Mouse (Mus musculus): ENCODE results near the gene Olfr1047.
"Not testable (repeated sequence)": the region's sequence is repeated elsewhere in the genome, so short reads cannot be mapped to it uniquely, and the experiment has no call there.

The Olfr1047 gene

GRCm38 (mm10) chr2:86231301-86231700 lies at the start of gene Olfr1047:
Gene Olfr1047 (minus strand): TSS chr2:86231401.
- no peak for DNase-seq

- DNase-seq, result not testable (repeated sequence)
Measured at GRCm38 (mm10) chr2:86278988-86279387, 47.8 kb upstream of the Olfr1047 start, which contains the start of gene Olfr1051. Gene Olfr1051 (minus strand): TSS chr2:86279088.

GRCm38 (mm10) chr2:86258228-86258627 lies 27.0 kb upstream of the Olfr1047 start, which contains the start of gene Olfr1049:
Gene Olfr1049 (minus strand): TSS chr2:86258328.
- DNase-seq, result not testable (repeated sequence)

GRCm38 (mm10) chr2:86240189-86240588 lies 9.0 kb upstream of the Olfr1047 start, which contains the start of gene Olfr1048:
Gene Olfr1048 (minus strand): TSS chr2:86240289.
- DNase-seq, result no peak

- no peak for DNase-seq
Measured at GRCm38 (mm10) chr2:86219214-86219613, 12.0 kb downstream of the Olfr1047 start, which contains the start of gene Olfr1046. Gene Olfr1046 (minus strand): TSS chr2:86219314.

- DNase-seq, result no peak
Measured at GRCm38 (mm10) chr2:86202909-86203308, 28.3 kb downstream of the Olfr1047 start, which contains the start of gene Olfr1045. Gene Olfr1045 (minus strand): TSS chr2:86203009.

GRCm38 (mm10) chr2:86195863-86196262 lies 35.3 kb downstream of the Olfr1047 start:
- DNase-seq, result no peak

GRCm38 (mm10) chr2:86185583-86185982 lies 45.6 kb downstream of the Olfr1047 start, which contains the start of gene Olfr52:
Gene Olfr52 (minus strand): TSS chr2:86185683.
- no peak for DNase-seq

GRCm38 (mm10) chr2:86179950-86180349 lies 51.3 kb downstream of the Olfr1047 start:
- no peak for DNase-seq

GRCm38 (mm10) chr2:86177720-86178119 lies 53.5 kb downstream of the Olfr1047 start, which contains the start of gene Olfr1044:
Gene Olfr1044 (minus strand): TSS chr2:86177820.
- no peak for DNase-seq
